Comparison of ENCODE assay signal across 13 mouse cellular contexts in genomic region chr2:168440918-168441328, GRCm38 (mm10).
DNase-seq lines count a peak whose midpoint lies in the region; ATAC-seq lines count a peak whose summit lies in the region.
"Had no signal": no experiment of that assay in that cellular context is flagged by ENCODE, and none has a peak within 500 bp of the region (broad histone marks: within the 10 kb centered on the region; RNA-seq: fewer than 3 reads in every experiment).

No protein-coding gene starts in this region.

- no peak overlapping the region for H3K27ac ChIP-seq in kidney, embryonic 16.5 days (ENCODE audit: low read length)
- H3K27ac ChIP-seq: heart, adult 2 months had no signal

- no peak overlapping the region for H3K4me2 ChIP-seq in kidney, embryonic 16.5 days (replicated peaks; ENCODE audit: low read depth, low read length)

- H3K9me3 ChIP-seq in kidney, embryonic 16.5 days (ENCODE audit: low read length): no peaks in the 10 kb centered on the region; the same call in 1 of the 2 replicates

- peaks cover 7% of the 10 kb centered on the region; the same call in 1 of the 2 replicates for H3K27me3 ChIP-seq in kidney, embryonic 16.5 days (ENCODE audit: insufficient read depth, low read length)

- DNase-seq in kidney, postnatal 25 days: no peak
- DNase-seq in cerebellum, postnatal 25 days: peak; percentile 77 to 85
- DNase-seq in layer of hippocampus, postnatal 14 days (ENCODE audit: low spot score in 2 of 2): peak; percentile 79 to 92
- peak; percentile 94 for DNase-seq in right cerebral cortex, postnatal 25 days
- DNase-seq in thymus, postnatal 36 days: no peak
- no peak for DNase-seq in embryo, embryonic 10.5 days (ENCODE audit: low spot score)
- no peak for DNase-seq in gastrocnemius, postnatal 36 days
- DNase-seq: heart, adult 2 months; kidney, adult 18-20 months; lung, adult 2 months; thymus, postnatal 4 days had no signal

- H3K9ac ChIP-seq in kidney, embryonic 16.5 days (replicated peaks; ENCODE audit: low read length): no peak overlapping the region

- no peak overlapping the region for H3K4me3 ChIP-seq in kidney, embryonic 16.5 days (ENCODE audit: low read length)
- H3K4me3 ChIP-seq: heart, adult 2 months had no signal

- ATAC-seq in kidney, embryonic 16.5 days (ENCODE audit: low FRiP score, low TSS enrichment): peak; percentile 62; the same call in 1 of the 2 replicates
- ATAC-seq: activated CD4-positive, CD25-positive, alpha-beta regulatory T cell, adult 4 months had no signal

- H3K4me1 ChIP-seq in kidney, embryonic 16.5 days (ENCODE audit: insufficient read depth, low read length): peaks cover 3% of the 10 kb centered on the region; the same call in 1 of the 2 replicates

- 59% methylated on average over 17 of the region's 17 CpGs for WGBS in kidney, embryonic 16.5 days

- H3K36me3 ChIP-seq in kidney, embryonic 16.5 days (ENCODE audit: insufficient read depth, low read length): no peaks in the 10 kb centered on the region

- intact Hi-C loops in gastrocnemius, postnatal 36 days (cut with DNase I): loop anchor here (10.0 kb wide), 1 partner anchor 326 kb away; no protein-coding TSS in a partner anchor

Comparison
In these comparisons a context has a peak if more than half of its experiments do, and no peak if none do; other contexts are left out.
1. DNase-seq: peak in cerebellum, postnatal 25 days (2 of 2), layer of hippocampus, postnatal 14 days (2 of 2) and right cerebral cortex, postnatal 25 days (single experiment); none in kidney, postnatal 25 days (0 of 2), thymus, postnatal 36 days (0 of 2), embryo, embryonic 10.5 days (single experiment) and gastrocnemius, postnatal 36 days (0 of 2).